Mouse (Mus musculus) embryo, embryonic 11 days (tissue): ENCODE measurements around the gene Inhbe.
A peak's percentile ranks its signal among the peaks of the same experiment; 100 is the strongest.
"Not testable (repeated sequence)": the region's sequence is repeated elsewhere in the genome, so short reads cannot be mapped to it uniquely, and the experiment has no call there.

Source experiments
- DNase-seq: peaks from one replicate; pipeline ENCODE4 v3.0.0-alpha.2; 2015

Inhbe gene

DNA sequence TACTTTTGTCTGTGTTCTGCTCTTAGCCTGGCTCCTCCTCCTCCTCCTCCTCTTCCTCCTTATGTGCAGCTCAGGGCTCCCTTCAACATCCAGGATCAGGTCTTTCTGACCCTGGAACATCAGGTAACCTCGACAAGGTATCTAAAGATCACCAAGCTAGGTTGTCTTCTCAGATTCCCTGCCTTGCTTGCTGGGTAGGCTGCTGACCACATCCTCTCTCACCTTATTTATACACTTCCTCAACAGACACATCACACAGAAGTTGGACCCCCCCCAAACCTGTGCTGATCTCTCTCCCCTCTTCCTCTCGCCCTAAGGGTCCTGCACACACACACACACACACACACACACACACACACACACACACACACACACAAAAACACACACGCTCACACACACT, 32.6 kb downstream of the Inhbe start, which contains the start of gene Arhgap9:
TSS of gene Arhgap9 (plus strand) at position 344 of the 400 bp plus-strand sequence.
- no peak for DNase-seq

DNA sequence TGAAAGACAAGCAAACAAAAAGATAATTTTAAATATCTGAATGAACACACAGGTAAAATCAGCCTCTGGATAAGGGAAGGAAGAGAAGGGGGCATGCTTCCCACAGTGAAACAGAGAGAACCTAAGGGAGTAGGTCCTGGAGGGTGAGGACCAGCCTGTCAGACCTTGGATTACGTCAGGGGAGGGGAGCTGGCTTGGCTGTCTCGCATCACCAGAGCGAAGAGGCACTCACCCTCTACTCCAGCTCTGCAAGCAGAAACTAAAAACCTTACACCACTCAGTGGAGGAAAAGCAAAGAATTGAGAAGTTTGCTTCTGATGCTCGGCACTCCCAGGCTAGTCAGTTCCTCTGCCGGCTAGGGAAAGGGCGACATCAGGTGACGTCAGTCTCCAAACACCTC, 34.2 kb downstream of the Inhbe start:
- DNase-seq = no peak

DNA sequence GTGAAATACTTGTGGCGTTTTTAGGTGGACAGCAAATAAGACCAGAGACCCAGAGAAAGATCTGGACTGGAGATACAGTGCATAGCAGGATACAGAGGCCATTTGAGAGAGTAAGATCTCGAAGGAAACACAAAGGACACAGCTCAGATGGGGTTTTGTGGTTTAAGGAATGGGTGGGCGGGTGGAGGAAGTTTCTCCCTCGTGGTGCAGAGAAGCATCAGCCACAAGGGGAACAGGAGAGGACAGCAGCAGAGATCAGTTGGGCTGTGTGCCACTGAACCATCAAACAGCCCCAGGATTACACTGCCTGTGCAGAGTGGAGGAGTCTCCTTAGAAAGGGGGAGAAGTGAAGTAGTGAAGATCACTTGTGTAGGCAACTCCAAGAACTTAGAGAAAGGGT, 36.2 kb downstream of the Inhbe start:
- no peak for DNase-seq

DNA sequence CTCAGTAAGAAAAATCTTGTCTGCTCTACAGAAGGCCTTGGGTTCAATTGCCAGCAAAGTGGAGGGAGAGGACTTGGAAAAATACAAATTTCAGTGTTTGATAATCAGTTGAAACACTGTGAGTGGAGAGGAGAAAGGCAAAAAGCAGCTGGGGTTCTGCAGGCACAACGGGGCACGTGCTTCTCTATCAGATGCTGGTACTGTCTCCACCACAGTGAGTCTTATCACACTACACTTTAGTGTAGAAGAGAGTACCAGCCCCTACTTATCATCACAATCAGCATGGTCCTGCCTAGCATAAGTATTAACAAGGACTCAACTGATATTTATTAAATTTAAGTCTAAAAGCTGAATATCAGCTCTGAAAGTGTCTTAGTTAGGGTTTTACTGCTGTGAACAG, 36.9 kb downstream of the Inhbe start:
- no peak for DNase-seq

DNA sequence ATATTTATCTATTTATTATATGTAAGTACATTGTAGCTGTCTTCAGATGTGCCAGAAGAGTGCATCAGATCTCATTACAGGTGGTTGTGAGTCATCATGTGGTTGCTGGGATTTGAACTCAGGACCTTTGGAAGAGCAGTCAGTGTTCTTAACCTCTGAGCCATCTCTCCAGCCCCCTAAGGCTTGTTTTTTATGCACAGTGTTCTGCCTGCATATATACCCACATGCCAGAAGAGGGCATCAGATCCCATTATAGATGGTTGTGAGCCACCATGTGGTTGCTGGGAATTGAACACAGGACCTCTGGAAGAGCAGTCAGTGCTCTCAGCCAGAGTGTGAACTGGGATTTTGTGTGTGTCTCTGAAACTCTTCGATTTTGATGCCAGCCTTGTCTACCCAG, 39.3 kb downstream of the Inhbe start:
- DNase-seq = not testable (repeated sequence)

DNA sequence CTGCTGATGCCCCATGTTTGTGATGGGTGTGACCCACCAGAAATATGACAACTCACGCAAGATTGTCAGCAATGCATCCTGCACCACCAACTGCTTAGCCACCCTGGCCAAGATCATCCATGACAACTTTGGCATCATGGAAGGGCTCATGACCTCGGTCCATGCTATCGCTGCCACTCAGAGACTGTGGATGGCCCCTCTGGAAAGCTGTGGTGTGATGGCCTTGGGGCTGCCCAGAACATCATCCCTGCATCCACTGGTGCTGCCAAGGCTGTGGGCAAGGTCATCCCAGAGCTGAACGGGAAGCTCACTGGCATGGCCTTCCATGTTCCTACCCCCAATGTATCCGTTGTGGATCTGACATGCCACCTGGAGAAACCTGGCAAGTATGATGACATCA, 40.7 kb downstream of the Inhbe start:
- not testable (repeated sequence) for DNase-seq

DNA sequence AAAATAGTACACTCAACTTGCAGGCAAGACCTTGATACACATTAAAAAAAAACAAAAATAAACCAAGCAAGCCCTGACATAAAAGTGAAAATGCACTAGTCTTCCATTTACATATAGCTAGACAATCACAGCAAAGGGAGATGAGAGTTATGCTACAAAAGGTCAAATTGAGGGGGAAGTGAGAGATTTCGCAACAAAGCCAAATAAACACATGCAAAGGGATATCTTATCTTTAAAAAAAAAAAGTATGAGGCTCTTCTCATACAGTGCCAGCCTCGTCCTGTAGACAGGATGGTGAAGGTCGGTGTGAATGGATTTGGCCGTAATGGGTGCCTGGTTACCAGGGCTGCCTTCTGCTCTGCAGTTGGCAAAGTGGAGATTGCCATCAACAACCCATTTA, 41.4 kb downstream of the Inhbe start:
- no peak for DNase-seq

DNA sequence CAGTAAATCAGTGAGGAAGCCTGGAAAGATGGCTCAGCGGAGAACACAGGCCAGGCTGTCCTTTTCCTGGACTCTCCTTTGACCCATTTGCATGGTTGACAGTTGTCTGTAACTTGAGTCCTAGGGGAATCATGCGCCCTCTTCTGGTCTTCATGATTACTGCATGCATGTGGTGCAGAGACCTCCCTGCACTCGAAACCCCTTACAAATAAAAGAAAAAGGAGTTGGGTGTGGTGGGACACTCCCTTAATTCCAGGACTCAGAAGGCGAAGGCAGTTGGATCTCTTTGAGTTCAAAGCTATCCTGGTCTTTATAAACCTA, 41.9 kb downstream of the Inhbe start:
- DNase-seq = peak; percentile 89

DNA sequence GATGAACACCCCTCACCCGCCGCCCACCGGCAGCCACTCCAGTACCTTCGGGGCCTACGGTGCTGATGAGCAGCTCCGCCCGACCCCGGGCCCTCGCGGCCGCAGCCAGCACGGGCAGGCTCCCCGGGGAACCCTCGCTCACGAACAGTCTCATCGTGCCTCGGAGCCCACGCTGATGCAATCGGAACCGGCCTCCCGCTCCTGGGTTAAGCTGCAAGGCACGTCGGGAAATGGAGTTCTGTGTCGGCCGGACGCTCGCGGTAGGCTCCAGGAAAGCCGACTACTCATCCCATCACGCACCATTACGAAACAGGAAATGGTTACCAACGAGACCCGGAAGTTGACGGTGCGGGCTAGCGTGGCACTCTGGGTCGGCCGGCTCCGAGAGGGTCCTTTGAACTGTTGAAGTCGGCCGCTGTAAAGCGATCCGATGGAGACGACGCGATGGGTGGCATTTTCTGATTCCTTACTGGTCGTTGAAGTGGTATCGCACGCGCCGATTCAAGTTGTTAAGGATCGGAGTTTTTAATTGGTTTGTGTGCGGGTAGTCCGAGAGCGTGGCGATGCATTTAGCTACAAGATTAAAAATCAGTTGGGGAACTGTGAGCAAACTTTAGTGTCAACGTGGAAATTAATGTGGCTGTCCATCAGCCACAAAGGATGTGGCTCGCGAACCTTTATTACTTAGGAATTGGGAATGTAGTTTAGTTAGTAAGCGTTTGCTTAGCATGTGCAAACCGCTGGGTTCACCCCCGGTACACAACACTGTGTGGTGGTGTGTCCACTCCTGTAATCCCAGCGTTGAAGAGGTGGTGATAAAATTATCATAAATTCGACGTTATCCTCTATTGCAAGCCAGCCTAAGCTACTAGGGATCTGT, 42.5 kb downstream of the Inhbe start, which contains the start of gene Mars:
TSS of gene Mars (minus strand) at position 311 of the 880 bp plus-strand sequence.
- peak; percentile 97 for DNase-seq

DNA sequence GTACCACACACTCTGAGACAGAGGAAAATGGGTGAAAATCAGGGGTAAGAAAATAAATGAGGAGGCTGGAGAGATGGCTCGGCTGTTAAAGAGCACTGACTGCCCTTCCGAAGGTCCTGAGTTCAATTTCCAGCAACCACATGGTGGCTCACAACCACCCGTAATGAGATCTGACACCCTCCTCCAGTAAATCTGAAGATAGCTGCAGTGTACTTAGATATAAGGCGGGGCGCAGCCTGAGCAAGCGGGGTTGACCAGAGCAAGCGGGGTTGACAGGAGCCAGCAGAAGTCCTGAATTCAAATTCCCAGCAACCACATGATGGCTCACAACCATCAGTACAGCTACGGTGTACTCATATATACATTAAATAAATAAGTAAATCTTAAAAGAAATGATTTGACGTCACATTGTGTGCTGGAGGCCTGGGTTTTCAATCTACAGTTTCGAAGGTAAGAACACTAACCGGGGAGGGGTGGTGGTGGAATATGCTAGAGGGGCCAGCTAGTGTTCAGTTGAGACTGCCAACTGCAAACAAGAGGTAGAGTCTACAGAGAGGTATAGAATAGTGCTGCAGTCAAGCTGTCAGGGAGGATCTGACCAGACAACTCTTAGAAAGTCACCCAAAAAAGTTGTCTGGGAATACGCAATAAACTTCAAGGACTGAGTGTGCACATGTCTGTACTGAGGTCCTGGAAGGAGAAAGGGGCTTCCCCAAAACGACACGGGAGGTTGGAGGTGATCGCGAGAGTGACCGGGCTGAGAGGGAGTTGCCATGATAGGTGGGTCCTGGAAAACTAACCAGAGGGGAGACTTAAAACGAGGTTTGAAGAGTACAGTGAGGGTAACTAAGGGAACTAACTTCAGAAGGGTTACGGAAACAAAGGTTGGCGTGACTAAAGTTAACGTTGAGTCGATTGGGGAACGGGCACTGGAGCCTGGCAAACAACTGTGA, 43.4 kb downstream of the Inhbe start:
- peak; percentile 69 for DNase-seq

DNA sequence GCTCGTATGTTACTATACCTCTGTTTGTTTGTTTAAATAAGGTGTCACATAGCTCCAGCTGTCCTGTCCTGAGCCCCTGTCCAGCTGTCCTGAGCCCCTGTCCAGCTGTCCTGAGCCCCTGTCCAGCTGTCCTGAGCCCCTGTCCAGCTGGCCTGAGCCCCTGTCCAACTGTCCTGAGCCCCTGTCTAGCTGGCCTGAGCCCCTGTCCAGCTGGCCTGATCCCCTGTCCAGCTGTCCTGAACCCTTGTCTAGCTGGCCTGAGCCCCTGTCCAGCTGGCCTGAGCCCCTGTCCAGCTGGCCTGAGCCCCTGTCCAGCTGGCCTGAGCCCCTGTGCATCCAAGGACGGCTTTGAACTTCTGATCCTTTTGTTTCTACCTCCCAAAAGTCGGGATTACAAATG, 45.0 kb downstream of the Inhbe start:
- not testable (repeated sequence) for DNase-seq

DNA sequence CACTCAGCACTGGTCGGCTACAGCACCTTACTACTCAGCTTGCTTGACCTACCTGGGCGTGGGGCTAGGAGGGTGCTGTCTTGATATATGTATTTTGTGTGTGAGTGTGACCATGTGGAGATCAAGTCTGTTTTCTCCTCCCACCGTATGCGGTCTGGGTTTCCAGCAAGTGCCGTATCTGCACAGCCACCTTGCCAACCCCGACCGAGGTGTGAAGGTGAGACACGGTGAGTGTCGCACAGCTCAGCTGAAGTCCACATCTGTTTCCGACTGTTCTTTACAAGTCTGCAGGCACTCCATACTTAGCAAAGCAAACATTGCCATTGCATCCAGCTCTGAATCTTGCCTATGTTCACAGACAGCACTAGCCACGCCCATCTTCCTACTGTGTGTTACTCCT, 51.1 kb downstream of the Inhbe start:
- no peak for DNase-seq

DNA sequence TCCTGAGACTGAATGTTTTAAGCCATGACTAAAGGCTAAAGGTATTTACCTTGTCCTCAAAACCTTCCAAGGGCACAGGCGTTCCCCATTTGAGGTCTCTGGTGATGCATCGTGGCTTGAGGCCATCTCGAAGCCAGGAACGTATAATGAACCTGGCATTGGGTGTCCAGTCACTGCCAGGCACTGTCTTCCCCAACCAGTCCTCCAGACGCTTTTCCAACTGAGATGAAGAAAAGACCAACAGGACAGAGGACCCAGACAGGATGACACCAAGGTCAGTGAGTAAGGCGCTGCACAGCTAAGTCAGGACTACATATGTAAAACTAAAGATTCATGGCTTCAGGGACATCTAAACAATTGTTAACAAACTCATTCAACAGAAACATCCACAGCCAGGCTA, 53.9 kb downstream of the Inhbe start:
- DNase-seq = no peak
